Mouse (Mus musculus) ovary, adult 18-20 months (tissue): ENCODE results near the gene Stard5.

ENCODE experiments used
- DNase-seq: peaks from one replicate; pipeline ENCODE4 v3.0.0; 2022; ENCODE audit warnings: low spot score, mixed read lengths

The Stard5 gene

DNA sequence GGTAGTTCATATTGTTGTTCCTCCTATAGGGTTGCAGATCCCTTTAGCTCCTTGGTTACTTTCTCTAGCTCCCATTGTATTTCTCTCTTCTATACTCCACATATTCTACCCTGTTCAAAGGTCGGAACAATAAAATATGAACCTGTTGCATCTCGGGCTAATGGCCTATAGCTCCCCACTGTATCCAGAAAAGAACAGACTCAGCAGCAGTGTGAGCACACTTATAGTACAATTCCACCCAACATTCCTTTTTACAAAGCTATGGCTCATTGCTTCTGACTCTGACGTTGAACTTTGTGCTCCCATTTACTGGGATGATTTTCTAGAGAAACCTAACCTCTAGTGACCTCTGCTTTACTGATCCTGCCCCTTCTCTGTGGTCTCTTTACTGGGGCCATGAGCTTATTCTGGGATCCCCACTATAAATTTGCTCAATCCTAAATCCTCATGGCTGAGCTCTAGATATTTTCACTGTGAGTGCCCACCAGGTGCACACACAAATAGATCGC lies 34.4 kb downstream of the Stard5 start:
- DNase-seq, result no peak

- DNase-seq, result no peak
These were observed 36.3 kb downstream of the Stard5 start for GRCm38 (mm10) chr7:83667936-83668645.

- no peak for DNase-seq
These were observed 37.0 kb downstream of the Stard5 start for GRCm38 (mm10) chr7:83668724-83669123.

DNA sequence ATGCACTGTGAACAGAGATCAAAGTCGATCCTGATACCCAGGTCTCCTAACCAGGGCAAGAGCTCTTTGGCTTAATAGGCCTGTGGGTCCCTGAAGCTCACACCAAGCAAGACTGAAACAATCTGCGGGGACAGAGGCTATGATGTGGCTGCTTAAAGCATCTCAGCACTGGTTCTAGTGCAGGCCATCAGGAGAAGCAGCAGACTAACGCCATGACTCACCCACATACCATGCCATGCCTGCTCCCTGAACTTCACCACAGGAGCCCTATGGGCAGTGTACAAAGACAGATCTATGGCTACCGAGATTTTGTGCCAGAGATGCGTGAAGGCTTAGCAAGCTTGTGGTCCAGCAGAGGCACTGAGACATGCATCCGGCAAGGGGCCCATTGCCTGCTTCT lies 39.8 kb downstream of the Stard5 start:
- no peak for DNase-seq

DNA sequence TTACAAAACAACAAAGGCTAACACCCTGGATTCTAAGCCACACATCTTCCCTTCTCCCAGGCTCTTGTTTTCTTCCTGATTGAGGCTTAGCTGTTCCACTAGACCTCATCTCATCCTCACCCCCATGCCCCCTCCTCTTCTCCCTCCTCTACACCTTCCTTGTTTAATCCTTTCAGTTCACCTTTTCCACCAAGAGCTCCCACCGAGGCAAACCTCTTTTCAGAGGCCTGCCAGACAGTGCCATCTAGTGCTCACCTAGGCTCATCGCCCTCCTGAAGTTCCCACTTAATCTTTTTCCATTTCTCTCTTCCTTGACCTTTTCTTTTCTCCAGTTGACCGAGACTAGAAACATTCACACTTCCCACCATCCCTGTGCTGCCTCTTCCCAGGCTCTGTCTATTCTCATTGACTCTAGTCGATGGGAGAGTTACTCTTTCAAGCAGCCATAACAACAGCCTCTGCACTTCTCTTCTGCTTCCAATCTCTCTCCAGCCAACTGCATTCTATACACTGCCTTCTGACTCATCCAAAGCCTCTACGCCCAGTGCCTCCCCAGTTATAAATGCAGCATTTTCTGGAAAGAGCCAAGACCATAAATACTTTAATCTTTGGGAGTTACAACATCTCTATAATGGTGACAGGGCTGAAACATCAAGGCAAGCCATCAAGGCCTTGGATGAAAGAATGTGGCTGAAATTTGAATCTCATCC lies 43.9 kb downstream of the Stard5 start:
- DNase-seq, result no peak

DNA sequence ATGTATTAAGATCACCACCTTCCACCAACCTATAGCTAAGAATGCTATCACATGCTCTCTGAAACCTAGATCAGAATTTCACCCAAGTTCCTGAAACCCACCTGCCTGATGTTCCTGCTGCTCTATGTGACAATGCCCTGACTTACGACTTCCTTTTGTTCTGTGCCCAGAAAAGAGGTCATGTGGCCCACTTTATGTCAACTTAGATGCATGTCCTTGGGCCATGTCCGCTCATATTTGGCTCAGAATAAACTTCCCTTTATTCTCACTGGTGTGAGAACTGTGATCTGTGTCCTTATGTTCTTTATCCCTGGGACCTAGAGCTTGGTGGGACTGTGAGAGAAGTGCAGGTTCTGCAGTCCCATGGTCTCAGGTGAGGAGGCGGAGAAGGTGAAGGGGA lies 45.5 kb downstream of the Stard5 start:
- DNase-seq, result no peak

GRCm38 (mm10) chr7:83678506-83678905 lies 46.7 kb downstream of the Stard5 start:
- DNase-seq, result no peak

DNA sequence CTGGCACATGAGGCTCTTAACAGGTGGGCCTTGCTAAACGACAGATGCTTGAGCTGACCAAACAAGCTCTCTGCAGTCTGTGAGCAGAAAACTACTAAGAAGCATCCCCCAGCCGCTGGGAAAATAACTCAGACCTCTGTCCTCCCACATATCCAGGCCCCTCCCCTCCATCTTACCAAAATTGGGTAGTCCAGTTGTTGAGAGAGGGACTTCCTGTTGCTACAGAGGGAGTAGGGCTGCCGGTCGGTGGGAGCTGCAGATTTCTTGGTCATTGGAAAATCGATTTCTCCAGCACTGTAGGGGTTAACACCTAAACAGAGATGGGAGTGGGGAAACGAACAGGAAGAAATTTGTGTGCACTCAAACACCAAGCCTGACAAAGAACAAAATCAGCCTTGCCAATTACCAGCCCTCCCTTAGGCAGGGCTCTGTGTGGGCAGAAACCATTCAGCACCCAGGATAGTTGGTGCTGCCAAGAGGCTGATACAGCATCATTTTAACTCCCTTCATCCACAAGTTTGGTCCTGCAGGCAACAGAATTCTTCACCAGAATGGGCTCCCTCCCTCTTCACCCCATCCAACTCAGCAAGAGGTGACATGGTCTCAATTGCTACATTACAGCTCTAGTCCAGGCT lies 51.0 kb downstream of the Stard5 start:
- no peak for DNase-seq

DNA sequence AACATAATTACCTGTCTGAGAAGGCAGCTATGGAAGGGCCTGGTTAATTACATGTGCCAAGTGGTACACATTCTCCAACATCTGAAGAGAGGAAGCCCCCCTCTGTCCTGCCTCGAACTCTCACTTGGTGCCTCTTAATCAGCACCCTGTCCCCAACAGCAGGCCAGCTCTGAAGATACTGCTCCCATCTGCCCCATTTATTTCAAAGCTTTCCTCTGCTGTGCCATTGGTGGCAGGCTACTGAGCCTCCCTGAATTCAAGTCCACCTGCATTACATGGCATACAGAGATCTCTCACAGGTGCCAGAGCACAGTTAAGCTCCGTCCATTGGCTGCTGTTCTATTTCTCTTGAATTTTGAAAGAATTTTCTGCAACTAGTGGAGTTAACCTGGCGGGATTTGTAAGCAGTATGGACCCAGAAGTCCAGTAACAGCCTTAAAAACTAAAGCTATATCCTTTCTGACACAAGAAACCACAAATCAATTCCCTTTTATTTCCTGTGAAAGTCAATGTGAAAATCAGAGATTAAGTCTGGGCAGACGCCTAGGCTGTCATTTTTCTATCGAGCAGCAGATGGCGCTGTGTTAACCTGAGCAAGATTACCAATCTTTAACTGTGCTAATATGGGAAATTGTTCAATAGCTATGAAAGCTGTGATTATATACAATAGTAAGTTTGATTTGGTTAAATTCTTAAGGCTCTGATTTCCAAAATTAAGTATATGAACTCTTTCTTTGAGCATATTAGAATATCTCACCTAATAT lies 63.9 kb downstream of the Stard5 start:
- DNase-seq, result no peak

DNA sequence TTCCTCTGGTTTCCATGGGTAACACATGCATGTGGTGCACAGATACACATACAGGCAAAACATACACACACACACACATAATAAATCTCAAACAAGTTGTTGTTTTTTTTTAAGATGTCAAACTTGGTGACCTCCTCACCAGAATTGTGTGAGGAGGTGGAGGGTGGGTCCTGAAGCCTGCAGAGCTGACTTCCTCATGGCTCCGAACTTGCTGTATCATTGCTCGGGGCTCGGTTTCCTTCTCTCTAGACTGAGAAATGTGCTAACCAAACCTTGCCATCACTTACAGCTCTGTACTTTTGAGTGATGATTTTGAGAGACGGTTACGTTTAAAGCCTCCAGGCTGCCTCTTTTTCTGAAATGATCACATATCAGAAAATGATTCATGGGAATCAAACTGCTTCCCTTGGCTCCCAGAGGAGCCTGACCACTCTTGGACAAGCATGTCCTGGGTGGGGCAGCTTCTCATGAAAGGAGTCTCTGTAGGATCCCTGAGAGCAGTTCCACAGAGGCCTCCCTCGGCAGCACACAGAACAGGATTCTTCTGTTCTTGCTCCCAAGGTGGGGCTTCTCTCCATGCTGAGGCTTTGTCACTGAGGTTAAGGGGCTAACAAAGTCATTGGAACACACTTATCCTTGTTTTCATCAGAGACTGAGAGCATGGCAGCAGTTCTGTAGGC lies 67.4 kb downstream of the Stard5 start:
- no peak for DNase-seq
